Mouse (Mus musculus): ENCODE measurements around the gene Cib4. TPM values are rescaled to one million over a fixed set of nuclear protein-coding genes. Genes with fewer than 3 reads are reported as not detected.

Cib4 gene
- polyA plus RNA-seq, 1 experiment from 2014 or later, result not detected

GRCm38 (mm10) chr5:30589546-30589945 is 43.9 kb upstream of the Cib4 start:
- Histone ChIP-seq H3K4me2 (ENCODE audit: low read length) (peak overlapping the region; percentile 90), H3K4me3 (replicated peaks; ENCODE audit: low read depth, low read length) (no peak overlapping the region), H3K27me3 (ENCODE audit: control insufficient read depth, insufficient read depth, low read length) (peaks cover 22% of the 10 kb centered on the region), H3K9ac (replicated peaks; ENCODE audit: low read length) (no peak overlapping the region), H3K9me3 (ENCODE audit: control insufficient read depth, low read length) (no peaks in the 10 kb centered on the region), H3K4me1 (ENCODE audit: control insufficient read depth, insufficient read depth, low read length) (peaks cover 12% of the 10 kb centered on the region), H3K36me3 (ENCODE audit: control insufficient read depth, insufficient read depth, low read length) (no peaks in the 10 kb centered on the region), H3K27ac (replicated peaks; ENCODE audit: low read depth, low read length) (no peak overlapping the region)
- DNase-seq (no peak), ATAC-seq (ENCODE audit: low FRiP score, low TSS enrichment) (no peak)
- WGBS, result 83% methylated on average over 3 of the region's 3 CpGs

- Histone ChIP-seq H3K9me3 (ENCODE audit: control insufficient read depth, low read length) (no peaks in the 10 kb centered on the region), H3K9ac (replicated peaks; ENCODE audit: low read length) (peak overlapping the region; percentile 69), H3K4me1 (ENCODE audit: control insufficient read depth, insufficient read depth, low read length) (peaks cover 12% of the 10 kb centered on the region), H3K4me2 (ENCODE audit: low read length) (peak overlapping the region; percentile 90), H3K36me3 (ENCODE audit: control insufficient read depth, insufficient read depth, low read length) (no peaks in the 10 kb centered on the region), H3K27ac (replicated peaks; ENCODE audit: low read depth, low read length) (no peak overlapping the region), H3K27me3 (ENCODE audit: control insufficient read depth, insufficient read depth, low read length) (peaks cover 22% of the 10 kb centered on the region), H3K4me3 (replicated peaks; ENCODE audit: low read depth, low read length) (peak overlapping the region; percentile 60)
- WGBS, result 43% methylated on average over 4 of the region's 4 CpGs
- ATAC-seq (ENCODE audit: low FRiP score, low TSS enrichment) (no peak), DNase-seq (no peak)
Measured at GRCm38 (mm10) chr5:30589069-30589468, 43.4 kb upstream of the Cib4 start.

- peaks cover 22% of the 10 kb centered on the region for H3K27me3 ChIP-seq (ENCODE audit: control insufficient read depth, insufficient read depth, low read length)
- under 1% methylated on average over 65 of the region's 70 CpGs for whole genome bisulfite sequencing
- peaks cover 12% of the 10 kb centered on the region for H3K4me1 ChIP-seq (ENCODE audit: control insufficient read depth, insufficient read depth, low read length)
Measured at GRCm38 (mm10) chr5:30588301-30588968, 42.8 kb upstream of the Cib4 start.

GRCm38 (mm10) chr5:30587681-30588300 is 42.2 kb upstream of the Cib4 start, which contains the start of gene Kcnk3:
Kcnk3 (plus strand) TSS chr5:30588170.
- H3K27me3 ChIP-seq (ENCODE audit: control insufficient read depth, insufficient read depth, low read length), result peaks cover 22% of the 10 kb centered on the region

More at GRCm38 (mm10) chr5:30588301-30588968, 42.8 kb upstream of the Cib4 start:
- Histone ChIP-seq H3K4me3 (replicated peaks; ENCODE audit: low read depth, low read length) (peak overlapping the region; percentile 60), H3K27ac (replicated peaks; ENCODE audit: low read depth, low read length) (peak overlapping the region; percentile 75), H3K9me3 (ENCODE audit: control insufficient read depth, low read length) (no peaks in the 10 kb centered on the region), H3K36me3 (ENCODE audit: control insufficient read depth, insufficient read depth, low read length) (no peaks in the 10 kb centered on the region), H3K9ac (replicated peaks; ENCODE audit: low read length) (peak overlapping the region; percentile 69), H3K4me2 (ENCODE audit: low read length) (peak overlapping the region; percentile 90)
- peak; percentile 82 for DNase-seq
- ATAC-seq (ENCODE audit: low FRiP score, low TSS enrichment), result peak; percentile 64

GRCm38 (mm10) chr5:30587101-30587500 is 41.5 kb upstream of the Cib4 start:
- Histone ChIP-seq H3K27me3 (ENCODE audit: control insufficient read depth, insufficient read depth, low read length) (peaks cover 22% of the 10 kb centered on the region), H3K4me2 (ENCODE audit: low read length) (peak overlapping the region; percentile 90), H3K27ac (replicated peaks; ENCODE audit: low read depth, low read length) (no peak overlapping the region), H3K9me3 (ENCODE audit: control insufficient read depth, low read length) (no peaks in the 10 kb centered on the region), H3K4me1 (ENCODE audit: control insufficient read depth, insufficient read depth, low read length) (peaks cover 12% of the 10 kb centered on the region), H3K9ac (replicated peaks; ENCODE audit: low read length) (no peak overlapping the region), H3K4me3 (replicated peaks; ENCODE audit: low read depth, low read length) (peak overlapping the region; percentile 60; the same call in 1 of the 2 replicates), H3K36me3 (ENCODE audit: control insufficient read depth, insufficient read depth, low read length) (no peaks in the 10 kb centered on the region)
- ATAC-seq (ENCODE audit: low FRiP score, low TSS enrichment) (no peak), DNase-seq (no peak)
- WGBS, result 33% methylated on average over 2 of the region's 2 CpGs

More at GRCm38 (mm10) chr5:30587681-30588300, 42.2 kb upstream of the Cib4 start, which contains the start of gene Kcnk3:
- Histone ChIP-seq H3K36me3 (ENCODE audit: control insufficient read depth, insufficient read depth, low read length) (no peaks in the 10 kb centered on the region), H3K27ac (replicated peaks; ENCODE audit: low read depth, low read length) (peak within 1 kb of the TSS; percentile 75), H3K9ac (replicated peaks; ENCODE audit: low read length) (peak within 1 kb of the TSS; percentile 69), H3K9me3 (ENCODE audit: control insufficient read depth, low read length) (no peaks in the 10 kb centered on the region), H3K4me1 (ENCODE audit: control insufficient read depth, insufficient read depth, low read length) (peaks cover 12% of the 10 kb centered on the region), H3K4me3 (replicated peaks; ENCODE audit: low read depth, low read length) (peak within 1 kb of the TSS; percentile 60), H3K4me2 (ENCODE audit: low read length) (peak within 1 kb of the TSS; percentile 90)
- under 1% methylated on average over 33 of the region's 54 CpGs for WGBS
- ATAC-seq (ENCODE audit: low FRiP score, low TSS enrichment), result peak; percentile 61; the same call in 1 of the 2 replicates
- peak; percentile 67 for DNase-seq

GRCm38 (mm10) chr5:30586616-30587015 is 41.0 kb upstream of the Cib4 start:
- DNase-seq (no peak), ATAC-seq (ENCODE audit: low FRiP score, low TSS enrichment) (no peak)
- Histone ChIP-seq H3K9ac (replicated peaks; ENCODE audit: low read length) (no peak overlapping the region), H3K27ac (replicated peaks; ENCODE audit: low read depth, low read length) (no peak overlapping the region), H3K4me1 (ENCODE audit: control insufficient read depth, insufficient read depth, low read length) (peaks cover 12% of the 10 kb centered on the region), H3K27me3 (ENCODE audit: control insufficient read depth, insufficient read depth, low read length) (peaks cover 22% of the 10 kb centered on the region), H3K4me3 (replicated peaks; ENCODE audit: low read depth, low read length) (no peak overlapping the region), H3K4me2 (ENCODE audit: low read length) (no peak overlapping the region), H3K36me3 (ENCODE audit: control insufficient read depth, insufficient read depth, low read length) (no peaks in the 10 kb centered on the region), H3K9me3 (ENCODE audit: control insufficient read depth, low read length) (no peaks in the 10 kb centered on the region)
- WGBS, result 72% methylated on average over 3 of the region's 3 CpGs

- no peak overlapping the region for H3K27ac ChIP-seq (replicated peaks; ENCODE audit: low read depth, low read length)
- no peak overlapping the region for H3K9ac ChIP-seq (replicated peaks; ENCODE audit: low read length)
- no peak overlapping the region for H3K4me2 ChIP-seq (ENCODE audit: low read length)
- peaks cover 4% of the 10 kb centered on the region; the same call in 1 of the 2 replicates for H3K27me3 ChIP-seq (ENCODE audit: control insufficient read depth, insufficient read depth, low read length)
- no peaks in the 10 kb centered on the region for H3K9me3 ChIP-seq (ENCODE audit: control insufficient read depth, low read length)
- H3K4me1 ChIP-seq (ENCODE audit: control insufficient read depth, insufficient read depth, low read length), result no peaks in the 10 kb centered on the region
- ATAC-seq (ENCODE audit: low FRiP score, low TSS enrichment), result no peak
- H3K36me3 ChIP-seq (ENCODE audit: control insufficient read depth, insufficient read depth, low read length), result no peaks in the 10 kb centered on the region
- DNase-seq, result no peak
- 88% methylated on average over 5 of the region's 5 CpGs for WGBS
- H3K4me3 ChIP-seq (replicated peaks; ENCODE audit: low read depth, low read length), result no peak overlapping the region
Measured at GRCm38 (mm10) chr5:30582017-30582416, 36.4 kb upstream of the Cib4 start.

GRCm38 (mm10) chr5:30580725-30581124 is 35.1 kb upstream of the Cib4 start:
- Histone ChIP-seq H3K27me3 (ENCODE audit: control insufficient read depth, insufficient read depth, low read length) (no peaks in the 10 kb centered on the region), H3K4me1 (ENCODE audit: control insufficient read depth, insufficient read depth, low read length) (no peaks in the 10 kb centered on the region), H3K27ac (replicated peaks; ENCODE audit: low read depth, low read length) (no peak overlapping the region), H3K36me3 (ENCODE audit: control insufficient read depth, insufficient read depth, low read length) (no peaks in the 10 kb centered on the region), H3K4me3 (replicated peaks; ENCODE audit: low read depth, low read length) (no peak overlapping the region), H3K4me2 (ENCODE audit: low read length) (no peak overlapping the region), H3K9me3 (ENCODE audit: control insufficient read depth, low read length) (no peaks in the 10 kb centered on the region), H3K9ac (replicated peaks; ENCODE audit: low read length) (no peak overlapping the region)
- ATAC-seq (ENCODE audit: low FRiP score, low TSS enrichment), result no peak
- WGBS, result 48% methylated on average over 6 of the region's 6 CpGs
- DNase-seq, result peak; percentile 41
